Mouse (Mus musculus): ENCODE measurements around the gene Tmeff1.
A peak's percentile ranks its signal among the peaks of the same experiment; 100 is the strongest.

DNA sequence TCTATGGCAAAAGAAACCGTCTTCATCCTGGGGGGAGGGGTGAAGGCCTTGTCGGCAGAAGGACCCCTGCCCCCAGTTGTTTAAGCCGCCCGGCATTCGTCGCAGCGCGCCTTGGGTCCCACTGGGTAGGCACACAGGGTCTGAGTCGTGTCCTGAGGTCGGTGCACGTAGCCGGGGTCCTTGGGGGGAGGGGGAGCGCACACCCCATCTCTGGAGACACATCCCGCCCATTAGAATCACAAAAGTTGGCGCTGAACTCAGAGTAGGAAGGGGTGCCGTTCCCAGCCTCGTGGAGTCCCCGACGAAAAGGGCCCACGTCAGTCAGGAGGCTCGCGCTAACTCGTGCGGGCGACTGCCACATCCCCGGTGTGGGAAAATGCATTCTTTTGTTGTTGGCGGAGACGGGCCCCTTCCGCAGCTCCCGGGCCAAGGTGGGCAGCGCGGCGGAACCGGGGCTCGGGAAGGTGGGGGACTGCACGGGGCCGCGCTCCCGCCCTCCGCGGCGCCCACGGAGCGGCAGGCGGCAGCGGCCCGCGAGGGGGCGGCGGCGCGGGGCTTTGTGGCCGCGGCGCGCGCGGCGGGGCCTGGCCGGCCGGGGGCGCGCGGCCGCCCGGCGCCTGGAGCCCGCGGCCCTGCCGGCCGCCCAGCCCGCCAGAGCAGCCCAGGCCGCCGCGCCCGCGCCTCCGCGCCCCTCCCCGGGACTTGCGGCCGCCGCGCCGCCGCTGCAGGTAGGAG lies 45.0 kb upstream of the Tmeff1 start, which contains the start of gene Msantd3:
- TF ChIP-seq POLR2A (IDR thresholded peaks at IDR 0.05; ENCODE audit: extremely low read depth, insufficient read depth, low read length) (0 out of 2 replicates have a peak, but pooled peaks have one; percentile 14), CTCF (IDR thresholded peaks at IDR 0.05; ENCODE audit: extremely low read depth, insufficient read depth, low read length) (no peak)

Measured in cortical plate, adult 2 months (tissue).